Mouse (Mus musculus): ENCODE measurements around the gene Ttl. TPM values are rescaled to one million over a fixed set of nuclear protein-coding genes. Genes with fewer than 3 reads are reported as not detected.

Gene Ttl
- 5.5 and 6.4 TPM in 2 replicates for total RNA-seq (2017)

- peak; percentile 88 for ATAC-seq (replicated peaks; ENCODE audit: low read depth, poor library complexity, severe bottlenecking)
Observed at GRCm38 (mm10) chr2:129065437-129066282, at the start of gene Ttl. Gene Ttl, plus strand, starts transcription at chr2:129065942.

DNA sequence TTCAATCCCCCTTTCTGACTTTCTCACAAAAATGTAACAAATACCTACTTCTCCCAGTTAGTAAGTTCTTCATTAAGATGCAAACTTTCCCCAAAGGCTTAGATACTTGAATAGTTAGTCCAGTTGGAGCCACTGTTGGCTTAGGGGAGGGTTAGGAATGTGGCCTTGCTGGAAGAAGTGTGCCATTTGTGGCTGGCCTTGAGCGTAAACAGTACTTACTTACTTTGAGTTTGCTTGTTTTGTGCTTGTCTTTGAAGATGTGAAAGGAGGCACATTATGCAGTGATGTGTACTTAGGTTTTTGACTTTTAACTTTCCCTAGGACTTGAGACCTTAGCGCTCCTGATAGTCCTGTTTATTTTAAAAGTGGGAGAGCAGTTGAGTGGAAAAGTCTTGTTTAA lies 45.6 kb upstream of the Ttl start:
- ATAC-seq (replicated peaks; ENCODE audit: low read depth, poor library complexity, severe bottlenecking) = no peak

DNA sequence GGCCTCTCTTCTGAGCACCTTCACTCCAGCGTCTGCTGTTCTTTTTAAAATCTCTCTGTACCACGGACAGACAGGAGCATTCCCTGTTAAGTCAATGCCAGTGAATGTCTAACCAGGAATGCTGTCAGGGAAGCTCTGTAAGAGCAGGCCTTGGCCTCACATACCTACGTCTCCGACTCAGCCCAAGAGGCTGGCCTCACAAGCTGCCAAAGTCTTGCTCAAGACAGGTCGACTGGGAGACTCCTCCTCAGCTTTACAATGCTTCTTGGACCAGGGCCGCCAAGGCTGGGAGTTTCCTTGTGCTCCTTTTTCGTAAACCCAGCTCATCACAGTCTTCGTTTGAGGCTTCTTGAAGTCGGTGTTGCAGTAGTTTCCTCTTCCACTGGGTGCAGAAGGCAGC lies 40.9 kb upstream of the Ttl start:
- no peak for ATAC-seq (replicated peaks; ENCODE audit: low read depth, poor library complexity, severe bottlenecking)

- ATAC-seq (replicated peaks; ENCODE audit: low read depth, poor library complexity, severe bottlenecking) = no peak
Observed at GRCm38 (mm10) chr2:129035381-129035780, 30.4 kb upstream of the Ttl start.

GRCm38 (mm10) chr2:129038426-129038936 lies 27.3 kb upstream of the Ttl start:
- no peak for ATAC-seq (replicated peaks; ENCODE audit: low read depth, poor library complexity, severe bottlenecking)

GRCm38 (mm10) chr2:129038937-129039631 lies 26.7 kb upstream of the Ttl start:
- ATAC-seq (replicated peaks; ENCODE audit: low read depth, poor library complexity, severe bottlenecking) = peak; percentile 31; the same call in 1 of the 2 replicates

DNA sequence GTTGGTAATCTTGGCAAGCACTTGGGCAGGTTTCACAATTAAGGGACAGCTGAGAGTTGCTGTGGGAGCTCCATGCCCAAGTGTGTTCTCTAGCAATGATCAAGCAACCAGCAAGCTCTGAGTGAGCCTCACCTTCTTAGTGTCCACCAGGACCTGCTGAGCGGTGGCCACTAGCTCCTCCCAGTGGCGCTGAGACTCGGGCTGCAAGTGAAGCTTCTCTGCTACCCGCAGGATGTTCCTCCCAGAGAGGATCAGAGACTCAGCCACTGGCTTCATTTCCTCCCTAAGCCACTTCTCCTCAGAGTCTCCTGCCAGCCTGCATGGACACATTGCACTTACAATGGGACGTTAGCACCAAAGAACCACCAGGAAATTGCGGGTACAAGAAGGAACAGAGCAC lies 25.2 kb upstream of the Ttl start:
- ATAC-seq (replicated peaks; ENCODE audit: low read depth, poor library complexity, severe bottlenecking) = peak; percentile 79

DNA sequence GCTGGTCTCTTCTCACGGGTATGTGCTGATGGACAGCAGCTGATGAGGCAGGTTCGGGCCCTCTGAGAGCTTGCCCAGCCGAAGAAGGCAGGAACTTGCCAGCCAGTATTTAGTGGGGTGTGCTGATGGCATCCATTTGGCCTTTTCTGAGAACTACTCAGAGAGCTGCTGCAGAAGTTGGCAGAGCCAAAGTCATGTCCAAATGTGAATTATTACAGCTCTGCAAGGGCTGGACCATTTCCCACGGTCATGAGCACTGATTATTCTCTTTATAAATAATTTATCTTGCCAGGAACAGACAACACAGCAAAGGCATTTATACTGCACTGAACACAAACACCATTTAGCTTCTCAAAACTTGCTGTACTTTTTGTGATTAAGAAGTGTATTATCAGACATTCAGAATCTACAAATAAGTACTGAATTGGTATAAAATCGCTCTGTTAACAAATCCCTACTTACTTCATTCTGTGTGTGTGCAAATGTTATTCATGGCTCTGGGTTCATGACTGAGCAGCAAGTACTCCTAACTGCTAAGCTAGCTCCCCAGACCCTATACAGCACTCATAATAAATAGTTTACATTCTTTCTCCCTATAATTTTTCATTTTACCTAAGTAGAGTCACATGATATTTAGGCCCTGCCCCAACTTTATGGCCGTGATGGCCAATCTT lies 19.4 kb upstream of the Ttl start:
- no peak for ATAC-seq (replicated peaks; ENCODE audit: low read depth, poor library complexity, severe bottlenecking)

GRCm38 (mm10) chr2:129046846-129047196 lies 18.9 kb upstream of the Ttl start:
- ATAC-seq (replicated peaks; ENCODE audit: low read depth, poor library complexity, severe bottlenecking) = no peak

GRCm38 (mm10) chr2:129047811-129048210 lies 17.9 kb upstream of the Ttl start, which contains the start of gene Vinac1:
Gene Vinac1, minus strand, starts transcription at chr2:129048172.
- no peak for ATAC-seq (replicated peaks; ENCODE audit: low read depth, poor library complexity, severe bottlenecking)

DNA sequence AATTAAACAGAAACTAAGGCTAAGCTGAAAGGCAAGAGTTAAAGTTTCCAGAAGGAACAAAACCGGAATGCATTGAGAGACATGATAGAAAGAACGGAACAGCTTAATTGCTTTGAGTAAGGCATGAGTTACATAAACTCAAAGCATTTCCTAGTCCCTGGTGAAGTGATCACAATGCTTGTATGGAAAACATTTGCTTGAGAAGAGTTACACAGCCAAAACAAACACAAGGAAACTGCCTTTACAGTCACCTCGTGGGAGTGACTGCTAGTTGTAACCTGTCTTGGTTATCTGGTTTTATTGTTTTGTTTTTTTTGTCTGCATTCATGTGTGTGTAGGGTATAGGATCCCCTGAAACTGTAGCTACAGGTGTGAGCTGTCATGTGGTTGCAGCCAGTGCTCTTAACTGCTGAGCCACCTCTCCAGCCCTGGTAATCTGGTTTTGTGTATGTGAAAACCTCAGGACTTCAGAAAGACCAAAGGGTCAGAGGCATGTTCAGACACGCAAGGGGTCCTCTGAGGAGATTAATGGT lies 13.2 kb upstream of the Ttl start:
- no peak for ATAC-seq (replicated peaks; ENCODE audit: low read depth, poor library complexity, severe bottlenecking)

DNA sequence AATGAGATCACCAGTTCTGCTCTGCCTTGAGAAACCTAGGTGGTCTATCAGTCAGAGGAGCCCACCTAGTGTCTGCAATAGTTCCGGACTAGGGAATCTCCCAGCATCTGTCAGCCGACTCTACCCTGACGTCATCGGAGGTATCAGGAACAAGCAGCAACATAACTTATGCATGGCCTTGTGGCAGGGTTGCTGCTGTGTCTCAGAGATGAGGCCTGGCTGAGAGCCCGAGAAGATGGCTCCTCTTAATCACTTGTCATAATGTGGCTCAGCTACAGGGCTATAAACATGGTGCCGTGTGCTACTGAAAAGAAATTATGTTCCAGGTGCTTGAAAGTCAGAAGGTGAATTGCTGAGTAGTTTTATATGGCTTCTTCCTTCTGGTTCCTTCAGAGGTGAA lies 10.0 kb upstream of the Ttl start:
- no peak for ATAC-seq (replicated peaks; ENCODE audit: low read depth, poor library complexity, severe bottlenecking)

DNA sequence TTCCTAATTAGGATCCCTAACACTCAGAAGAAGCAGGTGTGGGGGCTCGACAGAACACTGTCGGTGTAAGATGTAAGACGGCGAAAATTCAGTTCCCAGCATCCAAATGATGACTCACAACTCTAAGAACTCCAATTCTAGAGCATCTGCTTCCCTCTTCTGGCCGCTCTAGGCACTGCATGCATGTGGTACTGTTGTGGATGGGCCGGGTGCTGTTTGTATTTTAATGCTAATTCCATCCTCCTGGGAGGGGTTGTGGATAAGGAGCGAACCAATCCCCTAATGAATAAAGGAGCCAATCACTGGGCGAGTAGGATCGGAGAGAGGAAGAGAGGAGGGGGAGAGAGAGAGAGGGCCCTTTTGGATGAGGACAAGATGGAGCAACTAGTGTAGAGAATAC lies 9.1 kb upstream of the Ttl start:
- ATAC-seq (replicated peaks; ENCODE audit: low read depth, poor library complexity, severe bottlenecking) = peak; percentile 36; the same call in 1 of the 2 replicates

DNA sequence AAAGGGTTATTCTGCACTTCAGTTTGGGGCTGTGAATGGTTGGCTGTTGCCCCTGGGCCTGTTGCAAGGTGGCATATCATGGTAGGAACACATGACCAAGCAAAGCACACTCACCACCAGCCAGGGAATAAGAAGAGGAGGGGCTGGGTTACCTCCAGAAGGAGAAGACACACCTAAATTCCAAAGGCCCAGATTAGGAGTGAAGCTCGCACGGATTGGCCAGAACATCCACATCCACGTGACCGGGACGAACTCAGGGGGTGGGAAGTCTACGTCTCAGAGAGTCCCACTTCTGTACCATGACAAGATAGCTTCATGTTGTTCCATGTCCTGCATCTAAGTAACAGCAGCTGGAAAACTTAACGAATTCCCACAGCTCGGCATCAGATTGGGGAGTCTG lies 8.5 kb upstream of the Ttl start:
- ATAC-seq (replicated peaks; ENCODE audit: low read depth, poor library complexity, severe bottlenecking) = no peak

GRCm38 (mm10) chr2:129057920-129058361 lies 7.8 kb upstream of the Ttl start:
- no peak for ATAC-seq (replicated peaks; ENCODE audit: low read depth, poor library complexity, severe bottlenecking)

DNA sequence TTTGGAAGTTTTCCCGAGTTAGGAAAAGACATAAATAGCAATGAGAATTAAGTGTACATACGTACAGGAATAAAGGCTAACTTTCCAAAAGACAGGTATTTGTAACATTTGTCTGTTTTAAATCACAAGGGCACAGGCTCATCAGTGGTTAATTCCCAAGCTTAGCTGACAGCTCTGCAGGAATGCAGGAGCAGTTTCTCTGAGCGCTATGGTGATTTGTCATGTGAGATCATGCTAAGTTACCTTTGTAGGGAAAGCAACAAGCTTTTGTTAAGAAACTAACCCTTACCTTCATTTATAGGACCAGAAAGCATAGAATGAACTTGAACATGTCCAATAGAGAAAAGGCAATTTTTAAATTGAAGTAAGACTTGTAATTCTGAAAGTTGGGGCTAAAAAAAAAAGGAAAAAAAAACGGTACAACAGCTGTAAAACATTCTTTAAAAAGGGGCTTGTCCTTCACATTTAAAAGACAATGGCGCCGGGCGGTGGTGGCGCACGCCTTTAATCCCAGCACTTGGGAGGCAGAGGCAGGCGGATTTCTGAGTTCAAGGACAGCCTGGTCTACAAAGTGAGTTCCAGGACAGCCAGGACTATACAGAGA lies 4.2 kb upstream of the Ttl start:
- no peak for ATAC-seq (replicated peaks; ENCODE audit: low read depth, poor library complexity, severe bottlenecking)

GRCm38 (mm10) chr2:129066326-129066725 lies 584 bp downstream of the Ttl start:
- peak; percentile 80 for ATAC-seq (replicated peaks; ENCODE audit: low read depth, poor library complexity, severe bottlenecking)

DNA sequence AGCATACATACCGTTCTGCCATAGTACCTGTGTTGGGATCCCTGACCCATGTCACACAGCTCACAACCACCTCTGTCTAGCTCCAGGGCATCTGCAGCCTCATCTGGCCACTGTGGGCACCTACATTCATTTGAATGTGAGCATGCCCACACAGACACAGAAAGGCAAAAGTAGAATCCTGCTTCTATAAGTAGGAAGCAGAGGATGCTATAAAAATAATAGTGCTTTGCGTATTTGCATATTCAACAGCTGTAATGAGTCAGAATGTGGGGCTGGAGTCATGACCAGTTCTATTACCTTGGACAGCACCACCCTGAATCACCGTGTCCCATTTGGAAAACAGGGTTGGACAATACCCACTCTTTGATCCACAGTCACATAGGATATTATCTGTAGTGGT lies 4.6 kb downstream of the Ttl start:
- no peak for ATAC-seq (replicated peaks; ENCODE audit: low read depth, poor library complexity, severe bottlenecking)

- ATAC-seq (replicated peaks; ENCODE audit: low read depth, poor library complexity, severe bottlenecking) = no peak; the same call in 1 of the 2 replicates
Observed at GRCm38 (mm10) chr2:129078313-129078712, 12.6 kb downstream of the Ttl start.

GRCm38 (mm10) chr2:129079194-129079593 lies 13.5 kb downstream of the Ttl start:
- ATAC-seq (replicated peaks; ENCODE audit: low read depth, poor library complexity, severe bottlenecking) = no peak
